Comparison of ENCODE assay signal across 26 mouse cellular contexts in genomic region chr9:77628676-77629075, GRCm38 (mm10). TPM values are rescaled to one million over a fixed set of nuclear protein-coding genes. Genes with fewer than 3 reads are reported as not detected.
DNase-seq lines count a peak whose midpoint lies in the region; ATAC-seq and TF ChIP-seq lines count a peak whose summit lies in the region.
"Had no signal": no experiment of that assay in that cellular context is flagged by ENCODE, and none has a peak within 500 bp of the region (broad histone marks: within the 10 kb centered on the region; RNA-seq: fewer than 3 reads in every experiment).

No protein-coding gene starts in this region.

- TF ChIP-seq EP300 in heart, adult 2 months (IDR thresholded peaks at IDR 0.05; ENCODE audit: insufficient read depth, low read depth, low read length), result peak; percentile 43; the same call in 1 of the 2 replicates

- H3K4me3 ChIP-seq in heart, adult 2 months, result no peak overlapping the region
- no peak overlapping the region for H3K4me3 ChIP-seq in heart, embryonic 14.5 days (ENCODE audit: control insufficient read depth in 1 of 2, insufficient read depth in 1 of 2, low read depth in 1 of 2, low read length in 2 of 2)
- H3K4me3 ChIP-seq: embryonic facial prominence, embryonic 10.5 days; forebrain, embryonic 13.5 days; hindbrain, embryonic 15.5 days; limb, embryonic 13.5 days; lung, embryonic 15.5 days; neural tube, embryonic 15.5 days had no signal

- TF ChIP-seq POLR2A in heart, adult 2 months (IDR thresholded peaks at IDR 0.05; ENCODE audit: insufficient read depth, low read depth, low read length), result no peak

- H3K79me2 ChIP-seq in heart, adult 2 months (replicated peaks; ENCODE audit: control insufficient read depth, insufficient read depth, low read length), result no peaks in the 10 kb centered on the region

- H3K4me2 ChIP-seq in heart, embryonic 14.5 days (ENCODE audit: low read length), result peak overlapping the region; percentile 11; the same call in 1 of the 2 replicates
- H3K4me2 ChIP-seq: forebrain, embryonic 13.5 days; hindbrain, embryonic 15.5 days; limb, embryonic 13.5 days; lung, embryonic 15.5 days; neural tube, embryonic 15.5 days had no signal

- H3K9me3 ChIP-seq in heart, embryonic 14.5 days (ENCODE audit: control insufficient read depth, low read length), result no peaks in the 10 kb centered on the region
- H3K9me3 ChIP-seq: embryonic facial prominence, embryonic 10.5 days; forebrain, embryonic 13.5 days; hindbrain, embryonic 15.5 days; limb, embryonic 13.5 days; lung, embryonic 15.5 days; neural tube, embryonic 15.5 days had no signal

- intact Hi-C loops in heart, postnatal 36 days (cut with DNase I), result no loop called here
- intact Hi-C loops in heart, adult 2 months (cut with DNase I), result no loop called here
- intact Hi-C loops in left cerebral cortex, postnatal 10 days (cut with DNase I), result no loop called here

- peak; percentile 94 for DNase-seq in heart, adult 11 months
- no peak for DNase-seq in heart, postnatal 36 days
- peak; percentile 64 for DNase-seq in Muller cell, postnatal 12 days (ENCODE audit: inconsistent ontology term)
- DNase-seq in heart, adult 2 months, result peak in 1 of 2 experiments; percentile 58
- DNase-seq in spleen, postnatal 14 days (ENCODE audit: low spot score in 2 of 2), result no peak
- no peak for DNase-seq in left cerebral cortex, postnatal 10 days (ENCODE audit: extremely low spot score in 1 of 2, low spot score in 2 of 2)
- DNase-seq in adrenal gland, postnatal 4 days (ENCODE audit: low spot score in 2 of 2), result no peak
- DNase-seq: adrenal gland, postnatal 36 days; cerebellum, adult 2 months; kidney, postnatal 25 days; lung, postnatal 4 days; right cerebral cortex, postnatal 25 days; thymus, postnatal 14 days had no signal

- peak overlapping the region; percentile 83 for H3K27ac ChIP-seq in heart, adult 2 months
- H3K27ac ChIP-seq in heart, embryonic 14.5 days (replicated peaks in 1 of 2; ENCODE audit: control insufficient read depth in 1 of 2, insufficient read depth in 1 of 2, low read depth in 2 of 2, low read length in 2 of 2), result peak overlapping the region; percentile 75 to 82
- H3K27ac ChIP-seq: embryonic facial prominence, embryonic 10.5 days; forebrain, embryonic 13.5 days; hindbrain, embryonic 15.5 days; limb, embryonic 13.5 days; liver, embryonic 14.5 days; lung, embryonic 15.5 days; neural tube, embryonic 15.5 days had no signal

- no peak; the same call in 1 of the 2 replicates for TF ChIP-seq CTCF in heart, adult 2 months (IDR thresholded peaks at IDR 0.05)

- no peaks in the 10 kb centered on the region for H3K27me3 ChIP-seq in heart, adult 2 months (ENCODE audit: control insufficient read depth, insufficient read depth, low read length)
- H3K27me3 ChIP-seq in heart, embryonic 14.5 days (ENCODE audit: control insufficient read depth, insufficient read depth, low read length), result no peaks in the 10 kb centered on the region
- H3K27me3 ChIP-seq: CH12.LX; forebrain, embryonic 13.5 days; hindbrain, embryonic 15.5 days; limb, embryonic 13.5 days; lung, embryonic 15.5 days; neural tube, embryonic 15.5 days had no signal

- ATAC-seq in heart, embryonic 14.5 days (ENCODE audit: insufficient number of reproducible peaks, insufficient read depth, low FRiP score, low read depth), result peak; percentile 60; the same call in 1 of the 2 replicates
- ATAC-seq: forebrain, embryonic 13.5 days; intestine, embryonic 16.5 days; midbrain, embryonic 16.5 days had no signal

- no peak overlapping the region for H3K9ac ChIP-seq in heart, adult 2 months (ENCODE audit: low read depth, low read length)
- H3K9ac ChIP-seq in heart, embryonic 14.5 days (ENCODE audit: low read length), result no peak overlapping the region
- H3K9ac ChIP-seq: forebrain, embryonic 13.5 days; hindbrain, embryonic 15.5 days; limb, embryonic 13.5 days; liver, embryonic 14.5 days; lung, embryonic 15.5 days; neural tube, embryonic 15.5 days had no signal

- WGBS in heart, adult 2 months, result 54% methylated on average over 10 of the region's 10 CpGs
- 28% methylated on average over 10 of the region's 10 CpGs for WGBS in heart, embryonic 14.5 days

- peaks cover 1% of the 10 kb centered on the region for H3K4me1 ChIP-seq in heart, adult 2 months (ENCODE audit: control insufficient read depth, insufficient read depth, low read length)
- H3K4me1 ChIP-seq in heart, embryonic 14.5 days (ENCODE audit: control insufficient read depth in 2 of 2, insufficient read depth in 2 of 2, low read length in 2 of 2), result peaks cover 7 to 34% of the 10 kb centered on the region in 2 experiments
- H3K4me1 ChIP-seq: embryonic facial prominence, embryonic 10.5 days; forebrain, embryonic 13.5 days; hindbrain, embryonic 15.5 days; limb, embryonic 13.5 days; lung, embryonic 15.5 days; neural tube, embryonic 15.5 days had no signal

- peaks cover 6% of the 10 kb centered on the region for H3K36me3 ChIP-seq in heart, adult 2 months (ENCODE audit: control insufficient read depth, insufficient read depth, low read length)
- H3K36me3 ChIP-seq in heart, embryonic 14.5 days (ENCODE audit: control insufficient read depth, insufficient read depth, low read length), result no peaks in the 10 kb centered on the region
- H3K36me3 ChIP-seq: embryonic facial prominence, embryonic 10.5 days; hindbrain, embryonic 15.5 days; limb, embryonic 13.5 days; lung, embryonic 15.5 days; neural tube, embryonic 15.5 days had no signal

RNA-seq across cellular contexts. Expression of gene Klhl31, which starts 7.6 kb away (rescaled TPM):
- total RNA-seq in heart, postnatal 36 days (2021), result 100 to 1,000 TPM; 133 to 143 TPM
- 100 to 1,000 TPM; 116 to 122 TPM for total RNA-seq in heart, adult 2 months (2021)
- 22.4 and 49.2 TPM in 2 replicates for polyA plus RNA-seq in heart, adult 2 months (2012; rRNA removed)
- 58.7 and 65.1 TPM in 2 replicates for polyA plus RNA-seq in heart, embryonic 14.5 days (2014; fragmentation: Nextera tagmentation; extraction: Ambion mirVana)
- under 1 TPM; 0.06 to 0.11 TPM for total RNA-seq in left cerebral cortex, postnatal 10 days (2021)
- total RNA-seq in adrenal gland, postnatal 4 days (2021), result 1 to 10 TPM; 2.0 to 5.0 TPM
- total RNA-seq: adrenal gland, postnatal 36 days; CH12.LX; common myeloid progenitor, adult 5-6 weeks; MEL had no signal

Comparison
In these comparisons a context has a peak if more than half of its experiments do, and no peak if none do; other contexts are left out.
1. DNase-seq: peak in heart, adult 11 months (single experiment) and Muller cell, postnatal 12 days (single experiment); none in heart, postnatal 36 days (0 of 2), spleen, postnatal 14 days (0 of 2), left cerebral cortex, postnatal 10 days (0 of 2) and adrenal gland, postnatal 4 days (0 of 2).
2. RNA of gene Klhl31, which starts 7.6 kb away (total RNA-seq): 133 to 143 TPM in heart, postnatal 36 days and 116 to 122 TPM in heart, adult 2 months; 2.0 to 5.0 TPM in adrenal gland, postnatal 4 days and 0.06 to 0.11 TPM in left cerebral cortex, postnatal 10 days; every median in the first group is over 10 times any median in the second.